Mouse (Mus musculus): ENCODE measurements around the gene Xrcc3. TPM values are rescaled to one million over a fixed set of nuclear protein-coding genes. Genes with fewer than 3 reads are reported as not detected.

Xrcc3 gene
- polyA plus RNA-seq, 1 experiment, result 4.8 TPM

DNA sequence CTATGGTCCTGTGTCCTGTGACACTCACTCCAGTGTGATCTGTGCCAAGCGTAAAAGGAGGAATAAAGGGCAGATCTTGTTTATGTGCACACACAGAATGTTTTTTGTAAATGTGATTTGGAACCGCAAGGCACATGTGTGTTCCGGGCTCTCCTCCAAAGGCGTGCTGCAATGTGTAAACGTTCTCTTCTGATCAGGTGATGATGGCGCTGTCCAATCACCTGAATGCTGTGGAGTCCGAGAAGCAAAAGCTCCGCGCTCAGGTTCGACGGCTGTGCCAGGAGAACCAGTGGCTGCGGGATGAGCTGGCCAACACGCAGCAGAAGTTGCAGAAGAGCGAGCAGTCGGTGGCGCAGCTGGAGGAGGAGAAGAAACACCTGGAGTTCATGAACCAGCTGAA, 39.5 kb downstream of the Xrcc3 start:
- Histone ChIP-seq H3K79me2 (ENCODE audit: control insufficient read depth, insufficient read depth) (peaks cover 78% of the 10 kb centered on the region), H3K79me3 (ENCODE audit: low read depth) (peaks cover 37% of the 10 kb centered on the region), H3K36me3 (ENCODE audit: control insufficient read depth, insufficient read depth) (peaks cover 73% of the 10 kb centered on the region), H3K4me3 (ENCODE audit: insufficient read depth, poor library complexity, severe bottlenecking) (no peak overlapping the region), H3ac (ENCODE audit: control insufficient read depth, insufficient read length, low read depth) (no peak overlapping the region), H3K27me3 (ENCODE audit: control insufficient read depth, insufficient read depth, insufficient read length) (no peaks in the 10 kb centered on the region)
- no peak for TF ChIP-seq MAX (IDR thresholded peaks at IDR 0.05)
- TF ChIP-seq FOSL1 (IDR thresholded peaks at IDR 0.05; ENCODE audit: insufficient read depth, low read length, poor library complexity, severe bottlenecking), result no peak
- TF ChIP-seq CEBPB (IDR thresholded peaks at IDR 0.05; ENCODE audit: low read depth), result no peak
- TF ChIP-seq MYOD1 (IDR thresholded peaks at IDR 0.05; ENCODE audit: control insufficient read depth, insufficient read length, low read depth), result no peak
- TF ChIP-seq MYOG (IDR thresholded peaks at IDR 0.05; ENCODE audit: control insufficient read depth, extremely low read depth, insufficient read length), result no peak
- TF ChIP-seq USF1 (IDR thresholded peaks at IDR 0.05; ENCODE audit: low read depth), result no peak
- no peak for TF ChIP-seq CTCF (IDR thresholded peaks at IDR 0.05; ENCODE audit: control insufficient read depth, insufficient read depth, insufficient read length)

GRCm38 (mm10) chr12:111770651-111771050, 43.0 kb downstream of the Xrcc3 start:
- no peak overlapping the region for H3K4me3 ChIP-seq (ENCODE audit: insufficient read depth, poor library complexity, severe bottlenecking)
- peaks cover 97% of the 10 kb centered on the region for H3K79me2 ChIP-seq (ENCODE audit: control insufficient read depth, insufficient read depth)
- H3K27me3 ChIP-seq (ENCODE audit: control insufficient read depth, insufficient read depth, insufficient read length), result no peaks in the 10 kb centered on the region
- peaks cover 41% of the 10 kb centered on the region for H3K36me3 ChIP-seq (ENCODE audit: control insufficient read depth, insufficient read depth)
- no peak overlapping the region for H3ac ChIP-seq (ENCODE audit: control insufficient read depth, insufficient read length, low read depth)
- TF ChIP-seq MAX (IDR thresholded peaks at IDR 0.05), result no peak
- no peak for TF ChIP-seq MYOG (IDR thresholded peaks at IDR 0.05; ENCODE audit: control insufficient read depth, extremely low read depth, insufficient read length)
- TF ChIP-seq USF1 (IDR thresholded peaks at IDR 0.05; ENCODE audit: low read depth), result no peak
- no peak for TF ChIP-seq CEBPB (IDR thresholded peaks at IDR 0.05; ENCODE audit: low read depth)
- no peak for TF ChIP-seq FOSL1 (IDR thresholded peaks at IDR 0.05; ENCODE audit: insufficient read depth, low read length, poor library complexity, severe bottlenecking)
- no peak for TF ChIP-seq CTCF (IDR thresholded peaks at IDR 0.05; ENCODE audit: control insufficient read depth, insufficient read depth, insufficient read length)
- TF ChIP-seq MYOD1 (IDR thresholded peaks at IDR 0.05; ENCODE audit: control insufficient read depth, insufficient read length, low read depth), result no peak
- peaks cover 62% of the 10 kb centered on the region for H3K79me3 ChIP-seq (ENCODE audit: low read depth)

- Histone ChIP-seq H3K36me3 (ENCODE audit: control insufficient read depth, insufficient read depth) (peaks cover 35% of the 10 kb centered on the region), H3K79me2 (ENCODE audit: control insufficient read depth, insufficient read depth) (peaks cover 97% of the 10 kb centered on the region), H3K79me3 (ENCODE audit: low read depth) (peaks cover 67% of the 10 kb centered on the region), H3K4me3 (ENCODE audit: insufficient read depth, poor library complexity, severe bottlenecking) (no peak overlapping the region), H3K27me3 (ENCODE audit: control insufficient read depth, insufficient read depth, insufficient read length) (no peaks in the 10 kb centered on the region), H3ac (ENCODE audit: control insufficient read depth, insufficient read length, low read depth) (no peak overlapping the region)
- TF ChIP-seq CTCF (IDR thresholded peaks at IDR 0.05; ENCODE audit: control insufficient read depth, insufficient read depth, insufficient read length), result no peak
- no peak for TF ChIP-seq MAX (IDR thresholded peaks at IDR 0.05)
- no peak for TF ChIP-seq MYOG (IDR thresholded peaks at IDR 0.05; ENCODE audit: control insufficient read depth, extremely low read depth, insufficient read length)
- no peak for TF ChIP-seq CEBPB (IDR thresholded peaks at IDR 0.05; ENCODE audit: low read depth)
- TF ChIP-seq MYOD1 (IDR thresholded peaks at IDR 0.05; ENCODE audit: control insufficient read depth, insufficient read length, low read depth), result no peak
- no peak for TF ChIP-seq USF1 (IDR thresholded peaks at IDR 0.05; ENCODE audit: low read depth)
- no peak for TF ChIP-seq FOSL1 (IDR thresholded peaks at IDR 0.05; ENCODE audit: insufficient read depth, low read length, poor library complexity, severe bottlenecking)
Measured at GRCm38 (mm10) chr12:111769816-111770577, 43.7 kb downstream of the Xrcc3 start.

DNA sequence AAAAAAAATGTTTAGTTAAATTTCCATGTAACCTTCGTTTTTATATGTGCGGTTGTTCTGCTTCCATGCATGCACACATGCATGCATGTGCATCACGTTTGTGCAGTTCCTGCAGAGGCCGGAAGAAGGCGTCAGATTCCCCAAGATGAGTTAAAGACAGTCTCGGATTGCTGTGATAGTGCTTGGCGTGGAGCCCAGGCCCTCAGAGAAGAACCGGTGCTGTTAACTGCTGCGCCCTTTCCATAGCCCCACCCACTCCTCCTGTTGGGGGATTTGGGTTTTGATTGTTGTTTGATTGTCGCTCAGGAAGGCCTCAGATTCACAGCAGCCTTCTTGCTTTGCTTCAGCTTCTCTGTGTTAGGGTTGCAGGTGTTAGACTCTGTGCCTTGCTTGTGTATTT, 44.4 kb downstream of the Xrcc3 start:
- Histone ChIP-seq H3K79me3 (ENCODE audit: low read depth) (peaks cover 73% of the 10 kb centered on the region), H3K79me2 (ENCODE audit: control insufficient read depth, insufficient read depth) (peaks cover 97% of the 10 kb centered on the region), H3K27me3 (ENCODE audit: control insufficient read depth, insufficient read depth, insufficient read length) (no peaks in the 10 kb centered on the region), H3K36me3 (ENCODE audit: control insufficient read depth, insufficient read depth) (peaks cover 28% of the 10 kb centered on the region), H3K4me3 (ENCODE audit: insufficient read depth, poor library complexity, severe bottlenecking) (no peak overlapping the region), H3ac (ENCODE audit: control insufficient read depth, insufficient read length, low read depth) (no peak overlapping the region)
- no peak for TF ChIP-seq MYOD1 (IDR thresholded peaks at IDR 0.05; ENCODE audit: control insufficient read depth, insufficient read length, low read depth)
- no peak for TF ChIP-seq MYOG (IDR thresholded peaks at IDR 0.05; ENCODE audit: control insufficient read depth, extremely low read depth, insufficient read length)
- no peak for TF ChIP-seq USF1 (IDR thresholded peaks at IDR 0.05; ENCODE audit: low read depth)
- no peak for TF ChIP-seq CTCF (IDR thresholded peaks at IDR 0.05; ENCODE audit: control insufficient read depth, insufficient read depth, insufficient read length)
- TF ChIP-seq MAX (IDR thresholded peaks at IDR 0.05), result no peak
- no peak for TF ChIP-seq CEBPB (IDR thresholded peaks at IDR 0.05; ENCODE audit: low read depth)
- TF ChIP-seq FOSL1 (IDR thresholded peaks at IDR 0.05; ENCODE audit: insufficient read depth, low read length, poor library complexity, severe bottlenecking), result no peak

- H3K79me2 ChIP-seq (ENCODE audit: control insufficient read depth, insufficient read depth), result peaks cover 97% of the 10 kb centered on the region
- no peak overlapping the region for H3K4me3 ChIP-seq (ENCODE audit: insufficient read depth, poor library complexity, severe bottlenecking)
- no peaks in the 10 kb centered on the region for H3K27me3 ChIP-seq (ENCODE audit: control insufficient read depth, insufficient read depth, insufficient read length)
- TF ChIP-seq USF1 (IDR thresholded peaks at IDR 0.05; ENCODE audit: low read depth) (no peak), MYOG (IDR thresholded peaks at IDR 0.05; ENCODE audit: control insufficient read depth, extremely low read depth, insufficient read length) (no peak), MYOD1 (IDR thresholded peaks at IDR 0.05; ENCODE audit: control insufficient read depth, insufficient read length, low read depth) (no peak), FOSL1 (IDR thresholded peaks at IDR 0.05; ENCODE audit: insufficient read depth, low read length, poor library complexity, severe bottlenecking) (no peak), MAX (IDR thresholded peaks at IDR 0.05) (no peak), CTCF (IDR thresholded peaks at IDR 0.05; ENCODE audit: control insufficient read depth, insufficient read depth, insufficient read length) (no peak), CEBPB (IDR thresholded peaks at IDR 0.05; ENCODE audit: low read depth) (no peak)
- peaks cover 79% of the 10 kb centered on the region for H3K79me3 ChIP-seq (ENCODE audit: low read depth)
- H3ac ChIP-seq (ENCODE audit: control insufficient read depth, insufficient read length, low read depth), result no peak overlapping the region
- peaks cover 21% of the 10 kb centered on the region for H3K36me3 ChIP-seq (ENCODE audit: control insufficient read depth, insufficient read depth)
Measured at GRCm38 (mm10) chr12:111768322-111768928, 45.2 kb downstream of the Xrcc3 start.

All from C2C12 (cell line).